Mouse (Mus musculus) heart, postnatal 36 days (tissue): Measurements from ENCODE around the gene Tlr5. TPM values are rescaled to one million over a fixed set of nuclear protein-coding genes. Genes with fewer than 3 reads are reported as not detected.
A peak's percentile ranks its signal among the peaks of the same experiment; 100 is the strongest.

Source experiments
- DNase-seq, 2 experiments: peaks; one replicate each; pipeline ENCODE4 v3.0.0; 2021 to 2022
- intact Hi-C: fragments of 180-260 bp; cut with DNase I; formaldehyde crosslinking; loops from one replicate; pipeline ENCODE4 v1.15.1; 2025
- total RNA-seq, 2 experiments: library from RNA; stranded (reverse); gene quantifications; 2 replicates each; pipeline ENCODE4 v1.2.3; 2021

The Tlr5 gene
- total RNA-seq, 2 experiments from 2014 or later, result 1.4 TPM

- DNase-seq, result peak; percentile 54 to 62
- intact Hi-C loops, result no loop called here
Observed at GRCm38 (mm10) chr1:182951298-182951697, 3.3 kb upstream of the Tlr5 start.

GRCm38 (mm10) chr1:182953165-182953564, 1.4 kb upstream of the Tlr5 start:
- DNase-seq, result no peak
- intact Hi-C loops, result no loop called here

- no peak for DNase-seq
- intact Hi-C loops, result no loop called here
Observed at GRCm38 (mm10) chr1:182953667-182954066, 921 bp upstream of the Tlr5 start.

- DNase-seq, result no peak
- intact Hi-C loops, result loop anchor here (5.0 kb wide), 2 partner anchors 48 to 298 kb away; no protein-coding TSS in a partner anchor
Observed at GRCm38 (mm10) chr1:182955047-182955620, 546 bp downstream of the Tlr5 start.

GRCm38 (mm10) chr1:182956186-182956960, 1.8 kb downstream of the Tlr5 start:
- no peak for DNase-seq
- intact Hi-C loops, result loop anchor here (5.0 kb wide), 2 partner anchors 49 to 299 kb away; no protein-coding TSS in a partner anchor

GRCm38 (mm10) chr1:182957001-182957757, 2.6 kb downstream of the Tlr5 start:
- intact Hi-C loops, result loop anchor here (5.0 kb wide), 2 partner anchors 50 to 300 kb away; no protein-coding TSS in a partner anchor
- DNase-seq, result no peak

GRCm38 (mm10) chr1:182957826-182958544, 3.4 kb downstream of the Tlr5 start:
- intact Hi-C loops, result loop anchor here (5.0 kb wide), 2 partner anchors 51 to 301 kb away; no protein-coding TSS in a partner anchor
- DNase-seq, result no peak

GRCm38 (mm10) chr1:182958824-182959223, 4.2 kb downstream of the Tlr5 start:
- intact Hi-C loops, result loop anchor here (5.0 kb wide), 2 partner anchors 52 to 302 kb away; no protein-coding TSS in a partner anchor
- no peak for DNase-seq

GRCm38 (mm10) chr1:182959251-182959691, 4.7 kb downstream of the Tlr5 start:
- peak; percentile 55 to 58 for DNase-seq

GRCm38 (mm10) chr1:182959811-182960455, 5.3 kb downstream of the Tlr5 start:
- intact Hi-C loops, result loop anchor here (1.0 to 5.0 kb wide), 6 partner anchors 53 to 406 kb away; no protein-coding TSS in a partner anchor
- DNase-seq, result peak; percentile 89 to 90

More at GRCm38 (mm10) chr1:182959251-182959691, 4.7 kb downstream of the Tlr5 start:
- intact Hi-C loops, result loop anchor here (5.0 kb wide), 2 partner anchors 52 to 302 kb away; no protein-coding TSS in a partner anchor

GRCm38 (mm10) chr1:182961076-182961475, 6.5 kb downstream of the Tlr5 start:
- no peak for DNase-seq
- intact Hi-C loops, result loop anchor here (2.0 to 5.0 kb wide), 2 partner anchors 92 to 169 kb away; no protein-coding TSS in a partner anchor

- intact Hi-C loops, result loop anchor here (5.0 kb wide), 1 partner anchor 171 kb away; no protein-coding TSS in a partner anchor
- no peak for DNase-seq
Observed at GRCm38 (mm10) chr1:182963329-182963728, 8.7 kb downstream of the Tlr5 start.

- intact Hi-C loops, result loop anchor here (5.0 kb wide), 1 partner anchor 173 kb away; no protein-coding TSS in a partner anchor
- DNase-seq, result no peak
Observed at GRCm38 (mm10) chr1:182964855-182965466, 10.4 kb downstream of the Tlr5 start.

- intact Hi-C loops, result no loop called here
- DNase-seq, result no peak
Observed at GRCm38 (mm10) chr1:182968732-182969131, 14.1 kb downstream of the Tlr5 start.

GRCm38 (mm10) chr1:182972240-182972639, 17.7 kb downstream of the Tlr5 start:
- DNase-seq, result no peak
- intact Hi-C loops, result no loop called here

- intact Hi-C loops, result no loop called here
- DNase-seq, result no peak
Observed at GRCm38 (mm10) chr1:182974826-182975225, 20.2 kb downstream of the Tlr5 start.

- intact Hi-C loops, result no loop called here
- DNase-seq, result no peak
Observed at GRCm38 (mm10) chr1:182980702-182981101, 26.1 kb downstream of the Tlr5 start.

GRCm38 (mm10) chr1:182982995-182983394, 28.4 kb downstream of the Tlr5 start:
- peak; percentile 85 to 90 for DNase-seq
- intact Hi-C loops, result no loop called here
